Mouse (Mus musculus) kidney, postnatal 14 days (tissue): ENCODE data around the gene Efcab6.
"Not testable (repeated sequence)": the region's sequence is repeated elsewhere in the genome, so short reads cannot be mapped to it uniquely, and the experiment has no call there.

Source experiments
- DNase-seq: peaks from one replicate; pipeline ENCODE4 v3.0.0; 2022; ENCODE audit warnings: mixed read lengths

Gene Efcab6

GRCm38 (mm10) chr15:84065140-84065539 is at the start of gene Efcab6:
Efcab6 (minus strand) TSS chr15:84065379.
- no peak for DNase-seq

- DNase-seq: no peak
Measured at GRCm38 (mm10) chr15:84113873-84114272, 48.7 kb upstream of the Efcab6 start.

GRCm38 (mm10) chr15:84108899-84109298 is 43.7 kb upstream of the Efcab6 start:
- peak; percentile 35 for DNase-seq

GRCm38 (mm10) chr15:84105924-84106500 is 40.8 kb upstream of the Efcab6 start:
- DNase-seq: no peak

- DNase-seq: peak; percentile 10
Measured at GRCm38 (mm10) chr15:84105105-84105923, 40.1 kb upstream of the Efcab6 start, which contains the start of gene Sult4a1. Sult4a1 (minus strand) TSS chr15:84105754.

- no peak for DNase-seq
Measured at GRCm38 (mm10) chr15:84104626-84105025, 39.4 kb upstream of the Efcab6 start.

- not testable (repeated sequence) for DNase-seq
Measured at GRCm38 (mm10) chr15:84097536-84097935, 32.4 kb upstream of the Efcab6 start.

GRCm38 (mm10) chr15:84096051-84096450 is 30.9 kb upstream of the Efcab6 start:
- no peak for DNase-seq

GRCm38 (mm10) chr15:84094921-84095320 is 29.7 kb upstream of the Efcab6 start:
- DNase-seq: no peak

- DNase-seq: no peak
Measured at GRCm38 (mm10) chr15:84086775-84087174, 21.6 kb upstream of the Efcab6 start.

GRCm38 (mm10) chr15:84086364-84086763 is 21.2 kb upstream of the Efcab6 start:
- DNase-seq: no peak

- DNase-seq: no peak
Measured at GRCm38 (mm10) chr15:84080069-84080468, 14.9 kb upstream of the Efcab6 start.

- DNase-seq: no peak
Measured at GRCm38 (mm10) chr15:84079519-84079918, 14.3 kb upstream of the Efcab6 start.

- no peak for DNase-seq
Measured at GRCm38 (mm10) chr15:84078667-84079066, 13.5 kb upstream of the Efcab6 start.

- DNase-seq: no peak
Measured at GRCm38 (mm10) chr15:84077151-84077550, 12.0 kb upstream of the Efcab6 start.

- DNase-seq: no peak
Measured at GRCm38 (mm10) chr15:84074705-84075185, 9.6 kb upstream of the Efcab6 start.

GRCm38 (mm10) chr15:84073911-84074704 is 8.9 kb upstream of the Efcab6 start:
- DNase-seq: peak; percentile 52

- no peak for DNase-seq
Measured at GRCm38 (mm10) chr15:84073058-84073457, 7.9 kb upstream of the Efcab6 start.

- peak; percentile 38 for DNase-seq
Measured at GRCm38 (mm10) chr15:84072226-84072625, 7.0 kb upstream of the Efcab6 start.

GRCm38 (mm10) chr15:84070116-84070676 is 5.0 kb upstream of the Efcab6 start:
- no peak for DNase-seq

GRCm38 (mm10) chr15:84069455-84070050 is 4.4 kb upstream of the Efcab6 start:
- no peak for DNase-seq

- no peak for DNase-seq
Measured at GRCm38 (mm10) chr15:84065701-84066100, 522 bp upstream of the Efcab6 start.

- no peak for DNase-seq
Measured at GRCm38 (mm10) chr15:84058841-84059240, 6.3 kb downstream of the Efcab6 start.
